Mouse (Mus musculus) duodenum, adult 2 months (tissue): ENCODE data around the gene Stk32c. TPM values are rescaled to one million over a fixed set of nuclear protein-coding genes. Genes with fewer than 3 reads are reported as not detected.

Experiments used
- polyA plus RNA-seq: library from polyadenylated mRNA; depleted of rRNA; stranded (reverse); fragments of >200 nt; gene quantifications from 2 replicates; pipeline ENCODE4 v1.2.3, GENCODE M21; 2012; ENCODE audit warnings: low replicate concordance; rRNA removed

Gene Stk32c
- polyA plus RNA-seq: 2.0 and 5.1 TPM in 2 replicates

GRCm38 (mm10) chr7:139212754-139213745 is at the start of gene Stk32c, which contains the start of gene Lrrc27:
Stk32c (minus strand) TSS chr7:139213307.
Lrrc27 (plus strand) TSS chr7:139212988.

GRCm38 (mm10) chr7:139247881-139248614 is 34.9 kb upstream of the Stk32c start, which contains the start of gene Pwwp2b:
Pwwp2b (plus strand) TSS chr7:139248482.

GRCm38 (mm10) chr7:139085629-139086194 is 127.4 kb downstream of the Stk32c start, which contains the start of gene Dpysl4:
Dpysl4 (plus strand) TSS chr7:139086001.

Other genes starting within 250 kb of the Stk32c start
- 0.25 and 0.74 TPM in 2 replicates for gene Dpysl4, start 127.3 kb downstream of the Stk32c start, polyA plus RNA-seq
- 0.43 and 1.5 TPM in 2 replicates for gene Lrrc27, start 319 bp downstream of the Stk32c start, polyA plus RNA-seq
- gene Pwwp2b, start 35.2 kb upstream of the Stk32c start, polyA plus RNA-seq: 8.2 and 13.7 TPM in 2 replicates
- 25.4 and 42.1 TPM in 2 replicates for gene Inpp5a, start 175.8 kb upstream of the Stk32c start, polyA plus RNA-seq